Mouse (Mus musculus): ENCODE measurements around the gene Pygb.

DNA sequence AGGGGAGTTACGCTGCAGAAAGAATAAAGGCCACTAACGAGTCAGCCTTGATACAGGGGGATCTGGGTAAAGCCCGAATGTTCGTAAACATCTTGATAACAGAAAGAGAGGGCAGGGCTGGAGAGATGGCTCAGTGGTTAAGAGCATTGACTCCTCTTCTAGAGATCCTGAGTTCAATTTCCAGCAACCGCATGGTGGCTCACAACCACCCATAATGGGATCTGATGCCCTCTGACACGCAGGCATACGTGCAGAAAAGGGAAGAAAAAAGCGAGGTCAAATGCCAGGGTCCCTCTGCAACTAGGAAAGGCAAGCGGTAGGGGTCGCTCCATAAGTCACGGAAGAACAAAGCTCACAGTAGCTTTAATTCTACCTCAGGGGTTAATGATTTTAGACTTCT is 54.6 kb downstream of the Pygb start:
- no peak for TF ChIP-seq CTCF (conservative IDR thresholded peaks at IDR 0.05; ENCODE audit: low read length)
- no peak for TF ChIP-seq NANOG (IDR thresholded peaks at IDR 0.05; ENCODE audit: borderline replicate concordance, low read length)
- no peak for TF ChIP-seq POU5F1 (IDR thresholded peaks at IDR 0.05; ENCODE audit: borderline replicate concordance, low read length)
